Mouse (Mus musculus) cerebellum, postnatal 14 days (tissue): ENCODE measurements around the gene Rerg.

Experiments
- DNase-seq, 2 experiments: peaks; one replicate each; pipeline ENCODE4 v3.0.0; 2021; ENCODE audit warnings: mixed read lengths in 2 of 2

Gene Rerg

GRCm38 (mm10) chr6:137126861-137127260, 43.4 kb downstream of the Rerg start:
- DNase-seq = no peak

- DNase-seq = no peak
These were observed 44.1 kb downstream of the Rerg start for GRCm38 (mm10) chr6:137126224-137126623.

DNA sequence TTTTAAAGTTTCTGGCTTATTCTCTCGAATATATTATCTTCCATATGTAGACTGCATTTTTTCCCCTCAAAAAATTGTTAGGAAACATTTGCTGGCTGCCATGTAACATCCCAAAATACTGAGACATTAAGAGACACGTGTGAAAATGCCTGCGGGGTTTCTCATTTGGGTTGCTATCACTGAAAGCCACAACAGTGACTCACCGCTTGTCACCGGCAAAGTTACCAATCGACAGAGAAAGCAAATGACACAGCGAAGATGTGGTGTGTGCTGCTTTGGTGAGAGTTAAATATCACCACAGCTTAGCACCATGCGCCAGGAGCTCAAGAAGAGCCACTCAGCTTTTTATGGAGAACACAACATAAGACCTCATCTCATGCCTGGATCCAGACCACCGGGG, 44.9 kb downstream of the Rerg start:
- no peak for DNase-seq

DNA sequence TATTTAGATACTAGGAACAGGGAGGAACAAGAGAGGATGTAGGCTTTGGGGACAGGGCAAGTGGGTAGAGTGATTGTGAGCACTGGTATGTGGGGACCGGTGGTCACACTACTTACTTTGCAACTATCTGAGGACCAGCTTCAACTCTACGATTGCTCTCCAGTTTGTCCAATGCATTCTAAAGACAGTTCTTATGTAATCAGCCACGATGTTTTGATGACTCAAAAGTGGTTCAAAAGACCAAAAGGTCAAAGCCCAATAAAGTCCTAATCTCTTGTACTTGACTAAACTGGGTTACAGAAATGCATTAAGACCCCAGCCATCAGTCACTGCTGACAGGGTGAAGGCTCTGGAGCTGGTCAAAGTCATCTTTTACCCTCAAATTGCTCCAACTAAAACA, 45.3 kb downstream of the Rerg start:
- DNase-seq = no peak

DNA sequence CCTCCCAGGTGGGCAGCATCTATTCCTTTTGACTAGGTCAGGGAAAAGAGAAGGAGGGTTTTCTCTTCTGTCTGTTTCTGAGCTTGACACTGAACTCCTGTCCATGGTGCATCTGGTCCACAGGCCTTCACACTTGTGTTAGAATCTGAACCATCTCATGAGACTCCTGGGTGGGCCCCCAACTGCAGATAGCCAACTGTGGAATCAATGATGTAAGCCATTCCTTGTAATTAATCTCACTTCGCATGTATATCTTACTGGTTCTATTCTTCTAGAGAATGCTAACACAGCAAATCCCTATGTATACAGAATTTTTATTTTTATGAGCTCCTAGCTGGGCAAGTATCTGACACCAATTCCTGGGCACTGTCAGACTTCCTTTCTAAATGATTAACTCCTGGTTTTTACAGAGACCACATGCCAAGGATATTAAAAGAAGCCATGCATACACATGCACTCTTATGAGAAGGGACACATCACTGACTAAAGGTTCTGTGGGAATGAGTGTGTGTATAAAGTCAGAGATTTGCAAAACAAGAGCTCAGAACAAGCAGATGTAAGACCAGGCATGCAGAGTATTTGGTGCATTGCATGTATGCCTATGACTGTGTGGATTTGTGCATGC, 53.3 kb downstream of the Rerg start:
- no peak for DNase-seq

DNA sequence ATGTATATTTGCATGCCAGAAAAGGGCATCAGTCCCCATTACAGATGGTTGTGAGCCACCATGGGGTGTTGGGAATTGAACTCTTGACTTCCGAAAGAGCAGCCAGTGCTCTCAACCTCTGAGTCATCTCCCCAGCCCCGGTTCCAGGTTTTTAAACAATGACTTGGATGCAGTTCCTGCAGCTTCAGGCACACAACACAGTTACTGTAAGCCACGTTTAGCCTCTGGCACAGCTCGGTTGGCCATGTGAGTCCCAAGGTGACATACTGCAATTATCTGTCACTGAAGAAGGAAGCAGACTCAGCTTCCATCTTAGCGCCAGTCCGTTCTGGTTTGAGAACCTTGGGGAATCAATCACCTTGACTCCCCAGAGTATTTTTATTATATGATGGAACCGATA, 55.4 kb downstream of the Rerg start:
- DNase-seq = no peak

GRCm38 (mm10) chr6:137111266-137111813, 59.0 kb downstream of the Rerg start:
- DNase-seq = no peak

DNA sequence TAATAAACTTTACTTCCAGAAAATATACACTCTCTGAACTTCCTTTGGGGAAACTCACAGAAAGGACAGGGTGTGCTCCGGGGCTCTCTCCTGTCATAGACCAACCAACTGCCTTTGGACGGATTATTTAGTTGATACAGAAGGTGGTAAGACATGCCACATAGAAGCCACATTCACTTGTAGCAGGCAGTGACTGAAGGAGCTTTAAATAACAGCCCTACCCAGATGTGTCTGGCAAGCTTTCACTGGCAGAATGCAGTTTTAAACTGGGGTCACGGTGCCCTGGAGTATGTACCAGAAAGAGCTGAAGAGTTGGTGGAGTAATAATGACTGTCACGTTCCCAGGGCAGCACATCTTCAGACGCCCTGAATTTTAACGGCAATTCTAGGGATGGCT, 59.5 kb downstream of the Rerg start:
- DNase-seq = no peak

GRCm38 (mm10) chr6:137109811-137110777, 60.2 kb downstream of the Rerg start:
- no peak for DNase-seq

GRCm38 (mm10) chr6:137105285-137105684, 65.0 kb downstream of the Rerg start:
- no peak for DNase-seq

GRCm38 (mm10) chr6:137102662-137103179, 67.6 kb downstream of the Rerg start:
- peak; percentile 57 to 62 for DNase-seq

DNA sequence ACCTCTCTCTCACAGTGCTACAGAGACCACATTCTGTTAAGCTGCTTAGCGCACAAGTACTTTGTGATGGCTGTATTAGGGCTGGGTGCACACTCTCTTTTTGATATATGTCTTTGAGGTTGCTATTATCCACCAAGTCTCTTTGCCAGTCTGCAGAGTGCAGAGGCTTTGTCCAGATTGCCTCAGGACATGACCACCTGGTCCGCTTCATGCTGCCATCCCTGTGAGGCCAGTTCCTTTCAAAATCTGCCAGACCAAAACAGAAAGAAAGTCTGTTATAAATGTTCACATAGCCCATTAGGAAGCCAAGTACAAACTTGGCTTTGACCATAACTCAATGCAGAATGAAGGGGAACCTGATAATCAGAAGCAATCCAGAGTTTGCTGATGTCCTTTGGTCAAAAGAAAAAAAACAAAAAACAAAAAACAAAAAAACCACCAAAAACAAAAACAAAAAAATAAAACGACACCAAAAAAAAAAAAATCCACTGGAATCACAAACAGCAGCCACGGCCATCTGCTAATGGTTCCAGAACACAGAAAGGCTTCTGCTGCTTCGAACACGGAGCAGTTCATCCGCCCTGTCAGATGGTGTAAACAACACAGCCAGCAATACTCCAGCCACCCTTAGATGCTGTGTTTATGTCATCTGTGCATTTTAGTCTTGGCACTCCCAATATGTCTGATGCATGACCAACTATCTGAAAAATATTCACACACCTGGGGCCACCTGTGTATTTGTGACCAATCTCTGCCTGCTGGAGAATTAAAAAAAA, 68.2 kb downstream of the Rerg start:
- DNase-seq = no peak

DNA sequence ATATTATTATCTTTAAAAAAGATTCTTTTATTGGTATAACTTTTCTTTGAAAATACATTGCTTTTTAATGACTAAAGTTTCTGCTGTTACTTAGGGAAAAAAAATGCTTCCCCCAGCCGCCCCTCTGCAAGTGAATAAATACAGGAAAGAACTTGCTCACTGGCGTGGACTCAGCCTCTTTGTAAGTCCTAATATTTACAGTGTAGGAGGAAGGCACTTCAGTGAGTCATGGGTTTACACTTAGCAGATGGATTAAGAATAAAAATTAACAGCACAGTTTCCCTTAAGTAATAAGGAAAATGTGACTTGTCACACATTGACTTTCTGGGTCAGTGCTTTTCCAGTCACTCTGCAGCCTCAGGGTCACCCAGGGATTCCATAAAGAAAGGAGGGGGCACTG, 70.0 kb downstream of the Rerg start:
- no peak for DNase-seq

- DNase-seq = peak; percentile 58 to 63
These were observed 71.8 kb downstream of the Rerg start for GRCm38 (mm10) chr6:137098232-137099191.

DNA sequence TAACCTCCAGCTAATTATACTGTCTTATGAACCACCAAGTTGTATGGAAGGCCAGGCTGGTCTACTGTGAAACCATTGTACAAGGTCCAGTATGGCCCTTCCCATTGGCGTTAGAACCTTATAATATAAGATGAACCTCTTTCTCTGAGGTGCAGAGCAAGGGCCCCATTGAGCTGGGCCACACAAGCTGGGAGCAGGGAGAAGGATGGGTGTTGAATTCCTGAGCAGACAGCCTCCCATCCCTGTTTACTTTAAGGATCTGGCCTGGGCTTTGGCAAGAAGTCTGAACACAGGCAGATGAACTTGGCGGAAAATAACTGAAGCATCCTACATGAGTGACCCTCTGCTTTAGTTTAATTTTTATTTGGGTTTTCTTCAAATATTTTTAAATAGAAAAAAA, 75.8 kb downstream of the Rerg start:
- no peak for DNase-seq

- peak; percentile 75 to 79 for DNase-seq
These were observed 81.8 kb downstream of the Rerg start for GRCm38 (mm10) chr6:137088469-137088868.

GRCm38 (mm10) chr6:137087956-137088355, 82.3 kb downstream of the Rerg start:
- DNase-seq = peak; percentile 46 to 64

DNA sequence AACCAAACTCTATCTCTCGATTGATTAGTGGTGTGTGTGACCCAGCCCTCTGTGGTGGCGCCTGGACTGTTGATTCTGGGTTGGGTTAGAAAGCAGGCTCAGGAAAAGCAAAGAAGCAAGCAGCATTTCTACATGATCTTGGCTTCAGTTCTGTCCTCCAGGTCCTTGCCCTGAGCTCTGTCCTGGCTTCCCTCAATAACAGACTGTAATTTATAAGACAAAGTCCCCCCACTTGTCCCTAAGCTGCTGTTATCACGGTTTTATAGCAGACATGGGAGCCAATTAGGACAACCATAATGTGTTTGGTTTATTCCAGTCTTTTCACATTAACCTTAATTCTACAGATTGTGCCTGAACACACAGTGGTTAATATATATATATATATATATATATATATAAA, 82.8 kb downstream of the Rerg start:
- peak in 1 of 2 experiments; percentile 30 for DNase-seq

- no peak for DNase-seq
These were observed 90.6 kb downstream of the Rerg start for GRCm38 (mm10) chr6:137079701-137080100.

DNA sequence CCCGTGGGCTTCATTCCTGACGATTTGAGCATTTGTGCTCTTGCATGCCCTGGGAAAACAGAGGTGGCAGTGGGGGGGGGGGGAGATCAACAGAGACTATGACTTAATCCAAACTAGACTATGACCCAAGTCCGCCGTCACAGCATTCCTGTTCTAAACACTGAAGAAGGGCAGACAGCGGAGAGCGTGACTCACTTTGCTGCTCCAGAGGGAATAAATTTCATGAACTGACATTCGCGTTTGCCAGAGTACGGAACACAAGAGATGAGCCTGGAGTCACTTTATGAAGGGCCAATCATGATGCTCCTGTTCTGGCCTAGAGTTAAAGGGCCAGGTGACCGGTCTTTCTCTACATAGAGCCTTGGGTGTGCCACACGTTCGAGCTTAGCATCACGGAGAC, 93.6 kb downstream of the Rerg start:
- no peak for DNase-seq

DNA sequence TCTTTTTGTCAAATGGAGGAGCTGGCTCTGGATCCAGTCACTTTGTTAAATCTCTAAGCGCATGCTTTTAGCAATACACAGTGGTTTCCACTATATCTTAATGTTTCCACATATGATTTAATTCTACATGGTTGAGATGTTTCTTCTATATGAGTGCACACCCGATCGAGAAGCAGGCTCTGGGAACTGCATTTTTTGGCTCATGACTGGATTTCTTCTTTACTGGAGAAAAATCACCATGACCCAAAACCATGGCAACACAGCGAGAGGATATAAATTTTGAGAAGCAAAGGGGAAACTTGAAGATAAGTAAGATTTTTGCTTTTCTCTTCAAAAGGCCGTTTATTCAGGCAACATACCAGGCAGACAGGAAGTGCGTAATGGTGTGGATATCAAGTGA, 94.1 kb downstream of the Rerg start:
- no peak for DNase-seq

GRCm38 (mm10) chr6:137072256-137072655, 98.0 kb downstream of the Rerg start:
- no peak for DNase-seq
